Mouse (Mus musculus): Measurements from ENCODE around the gene Cd300a. TPM values are rescaled to one million over a fixed set of nuclear protein-coding genes. Genes with fewer than 3 reads are reported as not detected.

Gene Cd300a
- polyA plus RNA-seq, 1 experiment from 2014 or later: 6.2 TPM

DNA sequence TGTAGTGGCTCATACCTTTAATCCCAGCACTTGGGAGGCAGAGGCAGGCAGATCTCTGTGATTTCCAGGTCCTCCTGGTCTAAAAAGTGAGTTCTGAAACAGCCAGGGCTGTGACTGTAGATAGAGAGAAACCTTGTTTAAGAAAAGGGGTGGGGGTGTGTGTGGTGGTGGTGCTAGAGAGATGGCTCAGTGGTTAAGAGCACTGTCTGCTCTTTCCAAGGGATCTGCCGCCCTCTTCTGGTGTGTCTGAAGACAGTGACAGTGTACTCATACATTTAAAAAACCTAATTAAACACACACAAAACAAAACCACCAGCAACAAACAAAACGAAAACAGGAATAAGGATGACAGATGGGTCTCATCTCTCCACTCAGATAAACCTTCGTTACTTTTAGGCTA lies 27.2 kb upstream of the Cd300a start:
- ATAC-seq (ENCODE audit: low read depth): no peak
- Histone ChIP-seq H3K36me3 (ENCODE audit: control insufficient read depth, insufficient read depth) (no peaks in the 10 kb centered on the region), H3K27ac (ENCODE audit: low read length) (no peak overlapping the region), H3K9me3 (replicated peaks; ENCODE audit: control insufficient read depth, low read length) (no peaks in the 10 kb centered on the region), H3K4me1 (ENCODE audit: control insufficient read depth, low read depth, low read length) (peaks cover 15% of the 10 kb centered on the region), H3K4me2 (ENCODE audit: low read depth, low read length) (no peak overlapping the region), H3K27me3 (ENCODE audit: control insufficient read depth, insufficient read depth, low read depth, low read length) (no peaks in the 10 kb centered on the region), H3K4me3 (ENCODE audit: low read depth, low read length) (no peak overlapping the region), H3K9ac (ENCODE audit: low read depth, low read length) (no peak overlapping the region)
- 59% methylated on average over 3 of the region's 3 CpGs for WGBS (ENCODE audit: insufficient replicate concordance)

- ATAC-seq (ENCODE audit: low read depth): no peak
- 66% methylated on average over 21 of the region's 21 CpGs for WGBS (ENCODE audit: insufficient replicate concordance)
- Histone ChIP-seq H3K36me3 (ENCODE audit: control insufficient read depth, insufficient read depth) (no peaks in the 10 kb centered on the region), H3K4me1 (ENCODE audit: control insufficient read depth, low read depth, low read length) (peaks cover 23% of the 10 kb centered on the region), H3K4me3 (ENCODE audit: low read depth, low read length) (no peak overlapping the region), H3K27ac (ENCODE audit: low read length) (no peak overlapping the region), H3K9me3 (replicated peaks; ENCODE audit: control insufficient read depth, low read length) (no peaks in the 10 kb centered on the region), H3K4me2 (ENCODE audit: low read depth, low read length) (no peak overlapping the region), H3K27me3 (ENCODE audit: control insufficient read depth, insufficient read depth, low read depth, low read length) (no peaks in the 10 kb centered on the region), H3K9ac (ENCODE audit: low read depth, low read length) (no peak overlapping the region)
Measured at GRCm38 (mm10) chr11:114863918-114864420, 25.9 kb upstream of the Cd300a start.

DNA sequence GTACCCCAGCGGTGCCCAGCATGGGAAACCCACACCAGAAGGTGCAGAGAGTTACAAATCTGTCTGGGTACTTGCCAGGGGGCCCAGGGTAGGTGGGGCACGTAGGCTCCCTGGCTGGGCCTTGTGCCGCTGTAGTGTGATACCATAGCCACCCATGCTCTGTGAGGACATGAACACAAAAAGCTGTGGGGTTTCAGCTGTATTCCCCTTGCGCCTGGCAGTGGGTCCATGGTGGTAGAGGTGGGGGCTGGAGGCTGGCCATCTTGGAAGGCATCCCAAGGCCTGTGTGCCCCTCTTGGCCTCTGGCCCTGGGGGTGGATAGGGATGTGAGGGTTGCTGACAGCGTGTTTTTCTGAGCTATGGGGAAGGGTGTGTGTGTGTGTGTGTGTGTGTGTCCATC lies 23.8 kb upstream of the Cd300a start:
- H3K9me3 ChIP-seq (replicated peaks; ENCODE audit: control insufficient read depth, low read length): no peaks in the 10 kb centered on the region
- H3K4me3 ChIP-seq (ENCODE audit: low read depth, low read length): no peak overlapping the region
- H3K27ac ChIP-seq (ENCODE audit: low read length): peak overlapping the region; percentile 52
- H3K4me2 ChIP-seq (ENCODE audit: low read depth, low read length): no peak overlapping the region
- H3K9ac ChIP-seq (ENCODE audit: low read depth, low read length): no peak overlapping the region
- peaks cover 23% of the 10 kb centered on the region for H3K4me1 ChIP-seq (ENCODE audit: control insufficient read depth, low read depth, low read length)
- WGBS (ENCODE audit: insufficient replicate concordance): 56% methylated on average over 5 of the region's 5 CpGs
- ATAC-seq (ENCODE audit: low read depth): no peak
- no peaks in the 10 kb centered on the region for H3K36me3 ChIP-seq (ENCODE audit: control insufficient read depth, insufficient read depth)
- H3K27me3 ChIP-seq (ENCODE audit: control insufficient read depth, insufficient read depth, low read depth, low read length): no peaks in the 10 kb centered on the region

DNA sequence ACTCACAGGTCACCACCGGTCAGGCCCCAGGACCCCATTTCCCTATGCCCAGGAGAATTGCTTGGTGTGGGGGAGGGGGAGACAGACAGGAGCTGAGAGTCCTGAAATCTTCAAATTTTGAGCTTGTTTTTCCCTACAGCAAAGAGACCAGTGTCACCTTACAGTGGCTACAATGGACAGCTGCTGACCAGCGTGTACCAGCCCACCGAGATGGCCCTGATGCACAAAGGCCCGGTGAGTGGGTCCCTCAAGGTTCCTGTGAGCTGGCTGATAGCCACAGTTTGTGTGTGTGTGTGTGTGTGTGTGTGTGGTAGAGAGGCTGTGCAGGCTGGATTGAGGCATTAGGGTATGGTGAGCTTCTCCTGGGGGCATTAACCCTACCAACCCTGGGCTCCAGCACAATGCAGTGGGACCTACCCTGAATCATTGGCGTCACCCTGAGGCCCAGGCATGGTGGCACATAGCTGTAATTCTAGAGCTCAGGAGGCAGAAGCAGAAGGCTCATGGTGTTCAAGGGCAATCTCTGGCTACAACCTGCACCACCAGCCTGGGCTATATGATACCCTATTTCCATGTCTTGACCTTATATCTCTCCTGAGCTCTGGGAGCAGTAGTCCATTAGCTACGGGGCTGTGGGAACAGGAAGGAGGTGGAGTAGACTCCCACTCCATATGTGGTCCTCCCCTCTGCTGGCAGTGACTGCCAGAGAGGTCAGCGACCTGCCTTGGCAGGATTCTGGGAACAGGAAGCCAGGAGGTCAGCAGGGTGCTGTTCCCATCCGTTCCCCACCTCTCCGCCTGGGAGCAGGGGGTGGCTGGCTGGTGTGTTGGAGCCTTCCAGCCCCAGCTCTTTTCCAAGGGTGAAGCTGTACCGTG lies 23.1 kb upstream of the Cd300a start:
- 49% methylated on average over 10 of the region's 10 CpGs for WGBS (ENCODE audit: insufficient replicate concordance)
- H3K27ac ChIP-seq (ENCODE audit: low read length): peak overlapping the region; percentile 88
- H3K27me3 ChIP-seq (ENCODE audit: control insufficient read depth, insufficient read depth, low read depth, low read length): no peaks in the 10 kb centered on the region
- peak; percentile 87 for ATAC-seq (ENCODE audit: low read depth)
- H3K4me2 ChIP-seq (ENCODE audit: low read depth, low read length): 0 out of 2 replicates have a peak overlapping the region, but pooled peaks have one; percentile 30
- no peak overlapping the region for H3K9ac ChIP-seq (ENCODE audit: low read depth, low read length)
- H3K4me1 ChIP-seq (ENCODE audit: control insufficient read depth, low read depth, low read length): peaks cover 23% of the 10 kb centered on the region
- H3K36me3 ChIP-seq (ENCODE audit: control insufficient read depth, insufficient read depth): no peaks in the 10 kb centered on the region
- H3K9me3 ChIP-seq (replicated peaks; ENCODE audit: control insufficient read depth, low read length): no peaks in the 10 kb centered on the region
- H3K4me3 ChIP-seq (ENCODE audit: low read depth, low read length): no peak overlapping the region

GRCm38 (mm10) chr11:114867361-114868235 lies 22.2 kb upstream of the Cd300a start:
- H3K4me2 ChIP-seq (ENCODE audit: low read depth, low read length): peak overlapping the region; percentile 30; the same call in 1 of the 2 replicates
- ATAC-seq (ENCODE audit: low read depth): peak; percentile 67
- no peak overlapping the region for H3K9ac ChIP-seq (ENCODE audit: low read depth, low read length)
- 35% methylated on average over 11 of the region's 11 CpGs for WGBS (ENCODE audit: insufficient replicate concordance)
- no peaks in the 10 kb centered on the region for H3K9me3 ChIP-seq (replicated peaks; ENCODE audit: control insufficient read depth, low read length)
- peaks cover 23% of the 10 kb centered on the region for H3K4me1 ChIP-seq (ENCODE audit: control insufficient read depth, low read depth, low read length)
- no peaks in the 10 kb centered on the region for H3K27me3 ChIP-seq (ENCODE audit: control insufficient read depth, insufficient read depth, low read depth, low read length)
- no peak overlapping the region for H3K4me3 ChIP-seq (ENCODE audit: low read depth, low read length)
- H3K27ac ChIP-seq (ENCODE audit: low read length): peak overlapping the region; percentile 88
- H3K36me3 ChIP-seq (ENCODE audit: control insufficient read depth, insufficient read depth): no peaks in the 10 kb centered on the region

- Histone ChIP-seq H3K4me1 (ENCODE audit: control insufficient read depth, low read depth, low read length) (peaks cover 30% of the 10 kb centered on the region), H3K9me3 (replicated peaks; ENCODE audit: control insufficient read depth, low read length) (no peaks in the 10 kb centered on the region), H3K36me3 (ENCODE audit: control insufficient read depth, insufficient read depth) (no peaks in the 10 kb centered on the region), H3K9ac (ENCODE audit: low read depth, low read length) (no peak overlapping the region), H3K4me2 (ENCODE audit: low read depth, low read length) (no peak overlapping the region), H3K27ac (ENCODE audit: low read length) (no peak overlapping the region), H3K27me3 (ENCODE audit: control insufficient read depth, insufficient read depth, low read depth, low read length) (no peaks in the 10 kb centered on the region), H3K4me3 (ENCODE audit: low read depth, low read length) (no peak overlapping the region)
- WGBS (ENCODE audit: insufficient replicate concordance): 74% methylated on average over 12 of the region's 12 CpGs
- no peak for ATAC-seq (ENCODE audit: low read depth)
Measured at GRCm38 (mm10) chr11:114868280-114868679, 21.6 kb upstream of the Cd300a start.

GRCm38 (mm10) chr11:114869787-114870186 lies 20.1 kb upstream of the Cd300a start:
- WGBS (ENCODE audit: insufficient replicate concordance): 75% methylated on average over 1 of the region's 1 CpGs

DNA sequence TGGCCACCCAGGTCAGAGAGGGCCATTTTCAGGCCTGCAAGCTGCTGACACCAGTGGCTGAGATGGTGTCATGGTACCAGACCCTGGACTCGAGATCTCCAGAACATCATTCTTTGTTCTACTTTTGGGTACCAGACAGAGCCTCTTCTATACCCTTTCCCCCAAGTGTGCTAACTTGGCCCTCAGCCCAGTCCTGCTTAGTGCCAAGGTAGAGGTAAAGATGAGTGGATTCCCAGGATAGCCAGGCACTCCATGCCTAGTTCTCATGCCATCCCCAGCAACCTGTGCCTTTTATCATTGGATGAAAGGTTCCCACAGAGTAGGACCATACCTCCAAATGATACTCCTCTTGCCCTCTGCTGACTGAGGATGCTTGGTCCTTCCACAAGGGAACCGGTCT lies 18.3 kb upstream of the Cd300a start:
- no peak overlapping the region for H3K9ac ChIP-seq (ENCODE audit: low read depth, low read length)
- no peaks in the 10 kb centered on the region for H3K9me3 ChIP-seq (replicated peaks; ENCODE audit: control insufficient read depth, low read length)
- WGBS (ENCODE audit: insufficient replicate concordance): 56% methylated on average over 2 of the region's 2 CpGs
- no peaks in the 10 kb centered on the region for H3K27me3 ChIP-seq (ENCODE audit: control insufficient read depth, insufficient read depth, low read depth, low read length)
- no peak for ATAC-seq (ENCODE audit: low read depth)
- no peaks in the 10 kb centered on the region for H3K36me3 ChIP-seq (ENCODE audit: control insufficient read depth, insufficient read depth)
- no peak overlapping the region for H3K4me3 ChIP-seq (ENCODE audit: low read depth, low read length)
- peaks cover 28% of the 10 kb centered on the region for H3K4me1 ChIP-seq (ENCODE audit: control insufficient read depth, low read depth, low read length)
- no peak overlapping the region for H3K4me2 ChIP-seq (ENCODE audit: low read depth, low read length)
- H3K27ac ChIP-seq (ENCODE audit: low read length): no peak overlapping the region

More at GRCm38 (mm10) chr11:114869787-114870186, 20.1 kb upstream of the Cd300a start:
- no peak overlapping the region for H3K27ac ChIP-seq (ENCODE audit: low read length)
- no peak for ATAC-seq (ENCODE audit: low read depth)
- no peaks in the 10 kb centered on the region for H3K9me3 ChIP-seq (replicated peaks; ENCODE audit: control insufficient read depth, low read length)
- no peak overlapping the region for H3K9ac ChIP-seq (ENCODE audit: low read depth, low read length)
- H3K4me1 ChIP-seq (ENCODE audit: control insufficient read depth, low read depth, low read length): peaks cover 33% of the 10 kb centered on the region
- no peak overlapping the region for H3K4me2 ChIP-seq (ENCODE audit: low read depth, low read length)
- no peaks in the 10 kb centered on the region for H3K27me3 ChIP-seq (ENCODE audit: control insufficient read depth, insufficient read depth, low read depth, low read length)
- H3K4me3 ChIP-seq (ENCODE audit: low read depth, low read length): no peak overlapping the region
- no peaks in the 10 kb centered on the region for H3K36me3 ChIP-seq (ENCODE audit: control insufficient read depth, insufficient read depth)
